Mouse (Mus musculus): ENCODE measurements around the gene Cryl1.

The Cryl1 gene

DNA sequence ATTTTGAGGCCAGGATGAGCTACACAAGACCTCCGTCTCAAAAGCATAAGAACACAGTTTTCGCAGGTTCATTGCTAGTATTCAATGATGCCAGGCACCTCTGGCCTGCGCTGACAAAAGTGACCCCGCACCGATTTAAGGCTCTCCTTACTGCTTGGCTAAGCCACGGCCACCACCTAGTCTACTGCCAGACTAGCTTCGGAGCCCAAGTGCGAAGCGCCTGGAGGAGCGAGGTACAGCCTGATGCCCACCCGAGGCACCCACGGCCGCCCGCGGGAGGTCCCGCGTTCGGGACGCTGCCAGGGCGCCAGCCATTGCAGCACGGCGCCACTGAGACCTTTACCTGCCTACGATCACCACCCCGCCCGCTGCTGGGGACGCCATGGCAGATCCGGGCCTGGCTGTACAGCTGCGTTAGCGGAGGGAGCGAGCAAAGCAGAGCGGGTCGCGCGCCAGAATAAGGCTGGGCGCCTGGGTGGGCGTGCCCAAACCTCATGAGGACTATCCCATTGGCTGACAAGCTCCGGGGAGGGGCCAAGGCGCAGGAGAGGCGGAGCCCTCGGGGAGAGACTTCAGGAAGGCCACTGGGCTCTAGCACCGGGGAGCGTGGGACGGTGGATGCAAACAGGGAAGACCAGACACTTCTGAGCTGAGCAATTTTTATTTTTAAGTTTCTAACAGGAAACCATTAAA lies at the start of gene Cryl1:
TSS of gene Cryl1 (minus strand) at position 465 of the 693 bp plus-strand sequence.
- peak; percentile 93 to 96 for DNase-seq

DNA sequence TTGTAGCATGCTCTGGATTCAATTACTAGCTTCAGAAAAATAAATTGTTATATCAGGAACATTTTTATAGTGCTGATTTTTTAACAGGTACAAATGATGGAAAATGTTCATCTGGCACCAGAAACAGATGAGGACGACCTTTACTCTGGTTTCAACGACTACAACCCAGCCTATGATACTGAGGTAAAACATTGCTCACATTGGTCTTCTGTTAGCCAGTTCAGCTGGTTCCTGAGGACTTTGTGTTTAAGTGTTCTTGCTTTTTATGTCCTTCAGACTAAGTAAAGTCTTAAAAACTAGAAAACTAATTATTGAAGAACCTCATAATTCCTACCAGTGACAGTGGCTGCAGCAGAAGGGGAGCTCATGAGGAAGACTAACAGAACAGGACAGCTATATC lies 32.1 kb upstream of the Cryl1 start:
- no peak for DNase-seq

DNA sequence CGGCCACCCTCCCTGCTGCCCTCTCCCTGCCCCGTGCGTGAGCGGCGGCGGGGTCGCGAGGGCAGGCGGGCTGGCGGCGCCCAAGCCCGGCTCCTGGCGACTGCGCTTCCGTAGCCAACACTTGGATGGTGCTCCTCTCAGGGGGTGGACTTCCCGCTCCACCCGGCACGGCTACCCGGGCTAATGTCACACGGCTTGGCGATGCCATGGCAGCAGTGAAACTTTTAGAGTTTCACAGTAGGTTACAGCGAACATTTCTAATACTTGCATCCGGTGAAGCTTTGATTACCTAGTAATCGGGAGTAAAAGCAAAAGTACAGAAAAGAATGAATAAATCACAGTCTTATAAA lies 25.9 kb upstream of the Cryl1 start:
- DNase-seq = no peak

DNA sequence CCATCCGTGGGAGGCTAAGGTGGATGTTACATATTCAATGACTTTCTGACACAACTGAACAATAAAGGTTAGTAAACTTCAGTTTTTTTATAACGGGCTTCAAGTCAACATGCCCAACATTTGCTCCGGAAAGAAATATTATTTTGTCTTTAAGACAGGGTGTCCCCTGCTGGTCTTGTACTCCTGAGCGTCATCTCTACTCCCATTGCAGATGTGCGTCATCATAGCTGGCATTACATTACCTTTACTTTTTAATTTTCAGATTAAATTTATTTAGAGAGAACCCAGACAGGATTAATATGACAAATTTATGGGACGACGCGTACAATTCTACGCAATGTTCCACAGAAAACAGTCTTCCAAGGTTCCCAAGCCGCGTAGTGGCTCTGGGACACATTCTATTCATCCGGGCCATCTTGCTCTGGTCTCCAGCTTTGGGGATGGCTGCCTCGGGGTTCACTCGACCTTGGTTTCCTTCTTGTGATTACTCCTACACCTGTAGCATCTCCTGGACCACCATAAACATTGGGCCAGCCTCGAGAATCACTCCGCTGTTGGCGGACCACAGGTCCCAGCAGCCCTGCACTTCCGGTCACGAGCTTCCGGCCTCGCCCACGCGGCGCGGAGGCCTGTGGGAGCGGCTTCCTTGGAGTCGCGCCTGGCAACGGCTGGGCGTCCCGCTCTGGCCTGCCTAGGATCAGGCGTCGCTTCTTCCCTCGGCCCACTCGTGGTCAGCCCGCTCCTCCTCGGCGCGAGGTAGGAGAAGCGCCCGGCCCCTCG lies 25.3 kb upstream of the Cryl1 start, which contains the start of gene Ift88:
TSS of gene Ift88 (plus strand) at position 631 of the 780 bp plus-strand sequence.
- DNase-seq = peak; percentile 95 to 97

DNA sequence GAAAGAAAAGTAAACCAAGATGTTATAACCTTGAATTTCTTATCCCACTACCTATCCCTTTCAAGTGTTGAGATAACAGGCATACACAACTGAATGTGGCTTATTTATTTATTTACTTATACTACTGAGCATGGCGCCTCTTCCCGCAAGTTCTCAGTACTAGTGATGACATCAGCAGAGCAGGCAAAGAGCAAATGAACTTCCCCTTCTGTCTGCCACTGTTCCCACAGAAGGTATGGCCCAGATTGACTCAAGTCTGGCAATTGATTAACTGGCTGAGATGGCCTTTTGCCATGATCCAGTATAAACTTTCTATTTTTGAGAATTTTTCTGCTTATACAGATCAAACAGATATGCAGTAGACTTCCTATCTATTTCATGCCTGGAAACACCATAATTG lies 18.9 kb upstream of the Cryl1 start:
- no peak for DNase-seq

DNA sequence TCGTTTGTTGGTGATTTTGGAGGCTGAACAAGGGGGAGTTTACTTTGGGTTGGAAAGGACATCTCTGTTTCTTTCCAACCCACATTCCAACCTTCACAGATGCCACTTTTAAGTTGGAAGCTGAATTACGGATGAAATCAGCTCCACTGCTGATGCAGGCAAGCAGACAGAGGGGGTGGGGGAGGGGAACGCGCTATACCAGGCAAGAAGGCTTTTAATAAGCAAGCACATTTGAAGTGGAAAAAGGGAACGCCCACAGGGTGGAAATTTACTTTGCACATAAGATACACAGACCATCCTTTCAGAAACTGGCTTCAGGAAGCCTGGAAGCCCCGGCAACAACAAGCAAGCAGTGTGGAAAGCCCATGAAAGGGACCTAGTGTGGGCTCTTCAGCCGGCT lies 13.8 kb upstream of the Cryl1 start:
- DNase-seq = no peak

DNA sequence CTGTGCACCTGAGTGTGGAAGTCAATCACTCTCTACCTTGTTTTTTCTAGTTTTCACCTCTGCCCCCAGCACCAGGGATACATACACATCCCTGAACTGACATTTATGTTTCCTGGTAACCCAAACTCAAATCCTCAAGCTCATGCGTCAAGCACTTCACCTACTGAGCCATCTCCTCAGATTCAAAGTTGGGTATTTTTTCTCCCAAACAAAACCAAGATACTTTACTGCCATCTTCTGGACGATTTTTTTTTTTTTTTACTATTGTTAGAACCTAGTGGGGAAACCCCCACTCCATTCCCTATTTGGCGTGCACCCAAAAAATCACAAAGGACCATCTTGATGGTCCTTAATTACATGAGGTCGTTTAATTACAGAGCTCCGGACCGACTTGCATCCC lies 10.8 kb upstream of the Cryl1 start:
- no peak for DNase-seq

DNA sequence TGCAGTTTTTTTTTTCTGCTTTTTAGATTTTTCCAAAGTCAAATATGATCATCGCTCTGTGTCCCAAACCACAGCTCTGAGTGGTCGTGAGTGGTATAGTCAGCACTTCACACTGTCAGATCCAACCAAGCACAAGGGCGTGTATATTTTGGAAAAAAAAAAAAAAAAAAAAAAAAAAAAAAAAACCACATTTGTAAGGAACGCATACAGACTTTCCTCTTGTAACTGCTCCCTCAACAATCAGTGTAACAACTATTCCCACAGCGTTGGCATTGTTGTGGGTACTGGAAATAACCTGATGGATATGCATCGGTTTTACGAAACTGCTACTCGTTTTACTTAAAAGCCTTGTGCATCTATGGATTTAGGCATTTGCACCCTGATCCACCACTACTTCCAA lies 9.8 kb upstream of the Cryl1 start:
- no peak for DNase-seq

DNA sequence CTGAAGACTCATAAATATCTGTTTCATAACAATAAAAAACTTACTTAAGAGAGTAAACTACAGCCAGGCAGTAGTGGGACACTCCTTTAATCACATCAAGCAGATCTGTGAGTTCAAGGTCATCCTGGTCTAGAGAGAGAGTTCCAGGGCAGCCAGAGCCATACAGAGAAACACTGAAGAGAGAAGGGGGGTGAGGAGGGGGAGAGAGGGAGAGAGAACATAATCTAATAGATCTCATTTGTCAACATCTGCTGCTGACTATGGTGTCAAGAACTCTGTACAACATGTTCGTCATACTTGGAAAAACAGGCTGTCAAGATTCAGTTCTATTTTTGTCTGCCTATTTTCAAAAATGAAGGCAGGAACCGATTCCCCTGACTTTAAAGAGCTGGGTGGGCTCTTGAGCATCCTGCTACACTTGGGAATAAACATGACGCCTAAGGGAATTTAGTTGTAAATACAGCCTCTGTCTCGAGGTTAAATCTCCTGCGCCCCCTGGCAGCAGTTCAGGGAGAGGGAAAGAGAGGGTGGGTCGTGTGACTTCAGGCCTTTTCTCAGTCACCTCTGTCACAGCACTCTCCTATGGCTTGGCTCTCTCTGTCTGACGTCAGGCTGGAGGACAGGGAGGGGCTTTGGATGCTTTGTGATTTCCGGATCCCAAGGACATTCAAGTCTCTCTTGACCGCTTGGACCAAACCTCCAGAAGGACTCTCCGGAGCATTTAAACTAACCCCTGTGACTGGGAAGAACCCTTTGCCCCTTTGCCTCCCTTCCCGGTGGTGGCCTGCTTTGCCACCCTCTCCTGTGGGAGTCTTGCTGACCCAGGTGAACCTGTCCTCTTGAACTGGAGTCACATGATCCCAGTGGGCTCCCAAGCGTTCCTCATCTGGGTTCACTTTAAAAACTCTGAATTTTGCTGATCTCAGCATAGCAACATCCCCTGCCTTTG lies 9.0 kb upstream of the Cryl1 start:
- DNase-seq = peak in 1 of 2 experiments; percentile 23

DNA sequence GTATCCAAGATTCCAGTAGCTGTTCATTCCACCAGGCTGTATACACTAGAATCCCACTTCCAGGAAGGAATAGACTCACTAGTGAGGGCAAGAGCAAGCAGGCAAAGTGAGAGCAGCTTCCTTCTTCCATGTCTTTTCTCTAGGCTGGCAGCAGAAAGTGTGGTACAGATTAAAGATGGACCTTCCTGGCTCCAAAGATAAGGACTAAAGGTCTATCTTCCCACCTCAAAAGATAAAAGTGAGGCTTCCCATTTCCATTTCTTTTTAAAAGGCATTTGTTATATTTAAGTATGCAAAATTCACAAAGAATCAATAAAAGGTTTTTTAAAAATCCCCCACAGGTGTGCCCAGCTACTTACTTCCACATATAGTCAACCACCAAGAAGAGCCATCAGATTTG lies 4.5 kb upstream of the Cryl1 start:
- no peak for DNase-seq

DNA sequence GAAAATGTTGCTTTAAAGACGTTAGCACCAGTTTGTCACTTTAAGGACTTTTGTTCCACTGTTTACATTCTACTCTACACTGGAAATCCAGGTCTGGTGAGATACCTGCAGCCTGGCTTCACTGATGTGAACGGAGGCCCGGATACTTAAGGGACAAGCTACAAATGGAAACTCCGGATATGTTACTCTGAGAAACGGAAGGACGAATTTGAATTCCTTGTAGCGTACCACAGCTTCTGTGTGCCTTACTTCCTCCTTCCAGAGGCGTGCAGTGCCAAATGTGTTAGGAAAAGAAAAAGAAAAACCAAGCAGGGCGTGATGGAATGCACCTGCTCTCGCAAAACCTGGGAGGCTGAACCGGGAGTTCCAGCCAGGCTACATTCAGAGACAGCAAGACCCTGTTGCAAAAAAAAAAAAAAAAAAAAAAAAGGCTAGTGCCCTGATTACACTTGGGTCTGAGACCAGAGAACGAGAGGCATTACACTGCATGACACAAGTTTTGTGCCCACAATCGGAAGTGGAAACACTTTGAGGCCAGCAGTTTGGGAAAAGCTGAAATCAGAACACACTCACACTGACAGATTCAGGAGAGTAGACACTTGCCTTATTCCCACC lies 591 bp upstream of the Cryl1 start:
- peak in 1 of 2 experiments; percentile 21 for DNase-seq

DNA sequence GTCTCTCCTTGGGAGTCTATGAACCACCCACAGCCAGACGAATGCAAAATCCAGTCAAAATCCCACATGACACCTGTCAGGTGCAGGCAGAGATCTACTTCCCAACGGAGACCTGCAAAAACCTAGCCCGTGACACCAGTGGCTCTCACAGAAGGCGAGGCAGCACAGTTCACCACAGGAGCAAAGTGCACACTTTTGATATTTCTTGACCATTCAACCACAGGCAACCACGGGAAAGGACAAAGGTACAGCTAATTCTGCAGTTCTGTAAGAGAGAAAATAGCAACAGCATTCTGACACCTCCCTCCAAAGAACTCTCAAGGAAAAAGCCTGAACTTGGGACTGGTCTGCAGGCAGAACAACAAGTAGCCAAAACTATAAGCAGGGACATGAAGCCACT lies 1.1 kb downstream of the Cryl1 start:
- DNase-seq = no peak

DNA sequence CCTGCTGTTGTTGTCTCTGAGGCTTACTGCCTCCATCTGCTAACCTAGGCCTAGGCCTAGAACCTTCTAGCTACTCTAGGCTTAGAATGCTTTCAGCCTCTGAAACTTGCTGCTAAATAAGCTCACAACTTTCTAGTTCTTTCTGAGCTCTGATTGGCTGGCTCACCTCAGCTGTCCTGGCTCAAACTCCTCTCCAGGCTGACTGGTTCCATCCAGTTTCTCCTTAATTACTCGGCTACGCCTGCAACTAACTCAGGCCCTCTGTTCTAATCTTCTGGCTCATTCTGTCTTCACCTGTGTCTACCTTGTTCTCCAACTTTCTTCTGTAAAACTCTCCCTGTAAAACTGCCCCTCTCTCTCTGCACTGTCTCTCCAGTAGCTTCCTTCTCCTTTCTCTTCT lies 2.9 kb downstream of the Cryl1 start:
- no peak for DNase-seq

DNA sequence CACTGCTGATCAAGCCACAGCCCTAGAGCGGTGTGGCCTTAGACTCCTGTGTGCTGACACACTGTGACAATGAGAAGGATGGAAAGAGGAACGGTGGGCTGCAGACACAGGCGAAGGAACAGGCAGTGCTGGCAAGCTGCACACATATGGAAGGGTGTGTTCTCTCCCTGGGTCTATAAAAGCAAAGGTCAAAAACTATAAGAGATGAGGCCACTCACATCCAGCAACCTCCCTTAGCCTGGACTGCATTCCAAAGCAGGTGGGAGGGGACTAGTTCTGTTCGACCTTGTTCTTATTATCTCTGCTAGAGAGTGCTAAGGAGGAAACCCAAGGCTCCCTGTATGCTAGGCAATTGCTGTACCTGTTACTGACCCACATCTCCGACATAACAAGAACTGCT lies 6.1 kb downstream of the Cryl1 start:
- DNase-seq = no peak

DNA sequence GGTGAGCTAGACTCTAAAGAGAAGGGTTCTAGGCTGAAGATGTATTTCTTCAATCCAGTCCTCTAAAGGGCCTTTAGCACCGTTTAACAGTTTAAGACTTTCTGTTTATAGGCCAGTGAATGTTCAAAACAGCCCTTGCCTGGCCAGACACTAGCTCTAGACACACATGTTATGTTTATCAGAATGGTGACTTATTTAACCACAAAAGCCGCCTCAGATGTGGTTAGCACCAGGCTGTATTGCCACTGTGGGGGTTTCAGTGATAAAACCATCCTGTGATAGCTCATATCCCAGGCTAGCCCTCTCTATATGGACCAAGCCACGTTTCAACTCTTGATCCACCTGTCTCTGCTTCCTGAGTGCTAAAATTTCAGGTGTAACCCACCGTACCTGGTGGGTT lies 6.7 kb downstream of the Cryl1 start:
- DNase-seq = no peak

DNA sequence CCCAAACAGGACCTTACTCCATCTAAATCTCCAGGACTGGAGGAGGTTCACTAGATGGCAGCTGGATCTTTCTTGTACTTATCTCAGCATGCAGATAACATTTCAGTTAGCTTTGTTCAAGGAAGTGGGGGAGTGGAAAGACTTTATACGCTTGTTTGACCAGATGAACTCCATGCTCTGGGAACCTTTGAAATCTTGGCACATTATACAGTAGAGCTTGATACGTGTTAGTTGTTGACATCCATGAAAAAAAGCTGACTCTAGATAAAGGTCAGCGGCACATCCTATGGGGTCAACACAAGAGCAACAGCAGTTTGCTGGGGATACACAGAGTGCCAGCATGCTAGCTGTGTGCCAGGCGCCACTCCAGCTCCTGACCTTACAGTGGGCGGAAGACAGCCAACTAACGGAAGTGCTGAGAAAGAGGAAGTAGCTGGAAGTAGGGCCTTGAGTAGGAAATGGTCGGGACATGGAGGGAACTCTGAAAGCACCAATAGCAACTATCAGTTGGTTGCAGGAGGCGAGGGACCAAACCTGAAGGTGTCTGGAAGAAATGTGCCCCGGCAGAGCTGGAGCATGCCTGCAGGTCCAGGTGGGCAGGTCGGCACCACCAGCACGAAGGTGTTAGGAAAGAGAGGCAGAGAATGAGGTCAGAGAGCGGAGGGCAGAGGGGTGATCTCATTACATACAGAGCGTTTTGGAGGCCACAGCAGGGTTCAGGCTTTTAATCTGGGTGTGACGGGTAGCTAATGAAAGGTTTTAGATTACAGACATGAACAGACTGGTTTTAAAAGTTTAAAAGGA lies 11.4 kb downstream of the Cryl1 start:
- DNase-seq = peak in 1 of 2 experiments; percentile 23

DNA sequence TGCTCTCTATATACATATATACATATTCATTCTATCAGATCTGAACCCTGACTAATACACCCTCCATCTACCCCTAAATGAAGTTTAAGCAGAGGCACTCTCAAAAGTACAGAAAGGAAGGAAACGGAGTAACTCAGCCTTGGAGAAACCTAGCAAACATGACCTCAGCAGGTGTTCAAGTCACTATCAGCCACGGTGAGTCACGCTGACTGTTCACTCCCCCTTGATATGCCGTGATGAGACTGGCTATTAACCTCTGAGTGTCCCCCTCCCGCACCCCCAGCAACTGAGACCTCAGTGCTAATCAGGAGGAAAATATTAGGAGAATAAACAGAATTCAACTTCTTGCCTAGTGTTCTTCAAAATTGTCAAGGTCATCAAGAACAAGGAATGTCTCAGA lies 12.7 kb downstream of the Cryl1 start:
- no peak for DNase-seq

DNA sequence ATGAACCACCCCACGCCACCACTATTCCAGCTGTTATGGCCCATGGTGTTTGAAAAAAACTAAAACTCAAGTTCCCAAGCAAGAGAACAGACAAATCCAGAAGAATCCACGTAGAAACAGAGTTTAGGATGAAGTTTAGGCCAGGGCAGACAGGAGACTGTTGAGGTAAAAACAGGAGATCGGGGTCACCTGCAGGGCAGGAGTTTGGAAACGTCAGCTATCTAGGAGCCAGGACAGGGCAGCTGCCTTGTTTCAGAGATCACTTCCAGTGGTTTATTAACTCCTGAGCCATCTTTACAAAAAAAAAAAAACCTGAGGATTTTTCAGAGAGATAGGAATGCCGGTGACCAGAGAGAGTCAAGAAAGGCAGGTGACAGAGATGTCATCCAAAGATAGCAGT lies 20.8 kb downstream of the Cryl1 start:
- DNase-seq = no peak

DNA sequence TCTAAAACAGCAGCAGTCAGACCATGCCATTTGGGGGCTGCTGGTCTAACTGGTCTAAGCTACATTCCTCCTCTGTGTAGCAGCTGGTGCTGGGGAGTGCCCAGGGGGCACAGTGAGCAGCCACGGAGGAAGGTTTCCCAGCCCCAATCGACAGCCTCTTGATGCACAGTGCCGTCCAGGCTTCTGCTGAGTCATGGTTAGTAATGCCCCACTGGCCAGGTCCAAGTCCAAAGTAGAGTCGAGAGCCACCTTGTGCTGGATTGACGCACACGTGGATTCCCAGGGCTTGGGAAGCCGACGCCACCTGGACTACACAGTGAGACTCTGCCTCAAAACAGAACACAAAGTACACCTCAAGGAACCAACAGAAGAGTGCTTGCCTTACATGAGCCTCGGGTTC lies 21.4 kb downstream of the Cryl1 start:
- no peak for DNase-seq

DNA sequence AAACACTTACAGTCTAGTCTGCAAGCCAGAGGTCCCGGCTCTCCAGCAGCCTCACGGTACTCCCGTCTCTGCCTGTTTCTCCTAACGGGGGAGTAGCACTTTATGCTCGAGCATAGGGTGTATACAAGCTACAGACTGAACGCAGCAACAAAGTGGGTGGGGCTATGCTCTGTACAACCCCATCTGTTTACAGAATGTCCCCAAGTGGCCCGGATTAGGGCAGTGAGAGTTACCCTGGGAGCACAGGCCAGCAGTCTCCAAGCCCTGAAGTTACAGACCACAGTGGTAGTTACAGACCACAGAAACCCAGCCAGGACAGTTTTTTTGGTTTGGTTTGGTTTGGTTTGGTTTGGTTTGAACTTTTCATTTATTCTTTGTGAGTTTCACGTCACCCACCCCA lies 22.3 kb downstream of the Cryl1 start:
- no peak for DNase-seq

DNA sequence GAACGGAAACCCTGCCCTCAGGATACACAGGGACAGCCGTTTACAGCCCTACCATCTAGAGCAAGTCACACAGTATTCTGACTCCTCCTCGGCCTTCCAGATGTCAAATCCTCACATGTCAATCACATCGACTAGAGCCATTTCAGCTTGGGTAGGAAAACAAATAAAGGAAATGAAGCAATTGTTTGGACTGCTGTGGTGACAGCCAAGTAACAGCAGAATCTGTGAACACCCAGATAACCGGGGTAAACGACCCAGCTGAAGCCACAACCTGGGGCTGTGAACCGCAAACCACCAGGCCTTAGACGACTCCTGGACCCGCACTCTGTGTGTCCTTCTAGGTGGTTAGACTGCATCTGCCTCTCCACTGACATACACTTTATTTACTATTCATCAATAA lies 23.1 kb downstream of the Cryl1 start:
- DNase-seq = no peak
